Mouse (Mus musculus): ENCODE results near the gene 1810010H24Rik.
"Not testable (repeated sequence)": the region's sequence is repeated elsewhere in the genome, so short reads cannot be mapped to it uniquely, and the experiment has no call there.

Gene 1810010H24Rik

GRCm38 (mm10) chr11:107012324-107013017 lies 13.0 kb upstream of the 1810010H24Rik start:
- peak; percentile 93 for DNase-seq (ENCODE audit: low read depth, low spot score)

- no peak for DNase-seq (ENCODE audit: low read depth, low spot score)
Observed at GRCm38 (mm10) chr11:107014020-107014585, 11.4 kb upstream of the 1810010H24Rik start.

- no peak for DNase-seq (ENCODE audit: low read depth, low spot score)
Observed at GRCm38 (mm10) chr11:107014597-107015309, 10.7 kb upstream of the 1810010H24Rik start.

- DNase-seq (ENCODE audit: low read depth, low spot score), result not testable (repeated sequence)
Observed at GRCm38 (mm10) chr11:107015535-107016187, 9.8 kb upstream of the 1810010H24Rik start.

GRCm38 (mm10) chr11:107016893-107017292 lies 8.6 kb upstream of the 1810010H24Rik start:
- no peak for DNase-seq (ENCODE audit: low read depth, low spot score)

GRCm38 (mm10) chr11:107017339-107017886 lies 8.1 kb upstream of the 1810010H24Rik start:
- no peak for DNase-seq (ENCODE audit: low read depth, low spot score)

- no peak for DNase-seq (ENCODE audit: low read depth, low spot score)
Observed at GRCm38 (mm10) chr11:107018606-107019005, 6.9 kb upstream of the 1810010H24Rik start.

- DNase-seq (ENCODE audit: low read depth, low spot score), result no peak
Observed at GRCm38 (mm10) chr11:107019318-107019717, 6.2 kb upstream of the 1810010H24Rik start.

DNA sequence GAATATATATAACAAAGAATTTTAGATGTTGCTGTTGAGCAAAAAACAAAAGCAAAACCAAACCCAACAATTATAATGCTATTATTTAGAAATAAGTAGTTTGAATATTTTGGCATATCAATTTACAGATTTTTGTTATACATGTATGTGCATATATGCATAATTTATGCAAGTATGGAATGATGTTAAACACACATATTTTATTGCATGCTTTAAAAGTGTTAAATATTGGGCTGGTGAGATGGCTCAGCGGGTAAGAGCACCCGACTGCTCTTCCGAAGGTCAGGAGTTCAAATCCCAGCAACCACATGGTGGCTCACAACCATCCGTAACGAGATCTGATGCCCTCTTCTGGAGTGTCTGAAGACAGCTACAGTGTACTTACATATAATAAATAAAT lies 5.8 kb upstream of the 1810010H24Rik start:
- DNase-seq (ENCODE audit: low read depth, low spot score), result not testable (repeated sequence)

DNA sequence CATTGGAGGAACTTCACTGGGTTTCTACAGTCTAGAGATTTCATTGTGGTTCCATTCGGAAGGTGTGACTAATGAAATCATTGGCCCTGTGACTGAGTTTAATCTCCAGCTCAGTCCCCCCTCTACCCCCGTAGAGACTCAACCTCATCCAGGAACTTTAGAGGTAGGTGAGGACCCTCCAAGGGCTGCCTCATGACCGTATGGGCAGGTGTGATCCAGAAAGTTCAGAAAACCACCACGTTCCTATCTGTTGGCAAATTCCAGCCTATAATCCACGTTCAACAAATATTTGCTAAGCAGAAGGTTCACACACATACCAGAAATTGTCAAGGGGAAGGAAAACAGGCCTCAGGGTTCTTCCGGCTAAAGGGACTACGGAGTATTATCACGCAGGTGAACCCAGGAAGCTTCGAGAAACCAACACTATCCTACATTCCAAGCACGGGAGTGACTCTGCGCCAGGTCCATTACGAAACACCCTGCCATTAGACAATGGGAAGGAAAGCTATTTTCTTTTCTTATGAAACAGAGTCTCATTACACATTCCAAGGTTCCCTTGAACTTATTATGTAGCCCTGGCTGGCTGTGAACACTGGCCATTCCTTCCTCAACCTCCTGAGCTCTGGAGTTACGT lies 3.3 kb upstream of the 1810010H24Rik start:
- DNase-seq (ENCODE audit: low read depth, low spot score), result no peak

- no peak for DNase-seq (ENCODE audit: low read depth, low spot score)
Observed at GRCm38 (mm10) chr11:107024406-107024805, 1.1 kb upstream of the 1810010H24Rik start.

DNA sequence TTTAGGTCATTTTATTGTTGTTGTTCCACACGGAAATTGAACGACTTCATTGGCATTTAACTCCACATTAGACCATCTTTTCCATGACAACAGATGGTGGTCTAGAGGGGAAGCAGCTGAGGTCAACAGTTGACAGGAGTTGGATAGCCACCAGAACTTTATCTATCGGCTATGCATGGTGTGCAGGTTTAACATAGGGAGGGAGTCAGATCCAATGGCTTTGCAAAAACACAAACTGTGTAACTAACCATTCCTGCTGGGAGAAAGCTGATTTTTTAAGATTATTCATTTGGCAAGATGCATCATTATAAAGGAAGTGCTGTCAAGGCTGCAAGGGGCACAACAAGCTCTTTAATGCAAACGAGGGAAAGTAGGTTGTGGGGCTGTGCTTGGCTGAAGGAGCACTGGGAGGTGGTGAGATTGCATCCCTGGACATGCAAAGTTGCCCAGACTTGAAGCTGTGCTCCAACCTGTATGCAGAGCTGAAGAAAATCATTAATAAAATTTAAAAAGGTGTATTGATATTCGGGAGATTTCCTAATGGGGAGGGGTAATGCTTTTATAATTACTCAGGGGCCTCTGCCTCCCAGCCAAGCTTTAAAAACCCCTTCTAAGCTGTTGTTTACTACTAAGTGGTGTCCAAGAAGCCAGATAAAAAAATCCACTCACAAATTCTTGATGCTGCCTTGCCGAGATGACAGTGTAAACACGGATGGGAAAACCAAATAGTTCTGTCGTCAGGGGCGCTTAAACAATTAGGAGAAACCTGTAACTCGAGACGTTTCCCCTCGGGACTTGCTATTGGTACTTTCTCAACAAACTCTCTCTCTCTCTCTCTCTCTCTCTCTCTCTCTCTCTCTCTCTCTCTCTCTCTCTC lies 1.3 kb downstream of the 1810010H24Rik start:
- no peak for DNase-seq (ENCODE audit: low read depth, low spot score)

- DNase-seq (ENCODE audit: low read depth, low spot score), result peak; percentile 76
Observed at GRCm38 (mm10) chr11:107027431-107028274, 2.2 kb downstream of the 1810010H24Rik start.

DNA sequence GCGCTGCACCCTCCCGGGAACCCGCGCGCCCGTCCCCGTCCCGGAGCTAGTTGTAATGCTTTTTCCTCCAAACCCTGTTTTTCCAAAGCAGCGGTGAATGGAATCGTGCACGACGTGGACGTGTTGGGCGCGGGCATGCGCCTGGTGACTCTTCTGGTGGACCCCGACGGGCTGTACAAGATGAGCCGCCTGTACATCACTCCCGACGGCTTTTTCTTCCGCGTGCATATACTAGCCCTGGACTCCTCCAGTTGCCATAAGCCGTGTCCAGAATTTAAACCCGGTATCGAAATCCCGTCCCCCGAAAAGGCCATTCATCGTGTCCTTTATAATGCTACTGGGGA lies 2.8 kb downstream of the 1810010H24Rik start:
- no peak for DNase-seq (ENCODE audit: low read depth, low spot score)

- DNase-seq (ENCODE audit: low read depth, low spot score), result no peak
Observed at GRCm38 (mm10) chr11:107028754-107029153, 3.3 kb downstream of the 1810010H24Rik start.

DNA sequence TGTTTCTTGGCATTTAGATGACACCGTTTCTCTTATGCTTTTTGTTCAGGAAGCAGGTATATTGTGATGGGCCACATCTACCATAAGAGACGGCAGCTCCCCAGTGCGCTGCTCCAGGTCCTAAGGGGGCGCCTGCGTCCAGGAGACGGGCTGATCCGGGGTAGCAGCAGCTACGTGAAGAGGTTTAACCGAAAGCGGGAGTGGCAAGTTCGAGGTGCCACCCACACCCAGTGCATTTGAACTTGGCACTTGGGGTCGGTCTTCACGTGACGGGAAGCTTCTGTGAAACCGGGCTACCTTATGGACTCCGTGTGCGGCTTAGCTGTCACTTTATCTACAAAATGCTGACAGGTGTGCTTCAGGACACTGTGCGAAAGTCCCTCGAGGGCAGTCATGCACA lies 4.1 kb downstream of the 1810010H24Rik start:
- DNase-seq (ENCODE audit: low read depth, low spot score), result no peak

GRCm38 (mm10) chr11:107031635-107032034 lies 6.2 kb downstream of the 1810010H24Rik start:
- no peak for DNase-seq (ENCODE audit: low read depth, low spot score)

- no peak for DNase-seq (ENCODE audit: low read depth, low spot score)
Observed at GRCm38 (mm10) chr11:107034085-107034810, 8.8 kb downstream of the 1810010H24Rik start.

- no peak for DNase-seq (ENCODE audit: low read depth, low spot score)
Observed at GRCm38 (mm10) chr11:107039417-107039816, 13.9 kb downstream of the 1810010H24Rik start.

Measured in retina, adult 2 months (tissue).